Mouse (Mus musculus): Measurements from ENCODE around the gene Ppox. TPM values are rescaled to one million over a fixed set of nuclear protein-coding genes. Genes with fewer than 3 reads are reported as not detected.
A peak's percentile ranks its signal among the peaks of the same experiment; 100 is the strongest.
"Not testable (repeated sequence)": the region's sequence is repeated elsewhere in the genome, so short reads cannot be mapped to it uniquely, and the experiment has no call there.

The Ppox gene
- polyA plus RNA-seq (2017; shearing (Covaris generic)) = 10 to 100 TPM; 53.6 to 58.0 TPM

GRCm38 (mm10) chr1:171280916-171281527 lies at the start of gene Ppox:
Ppox (minus strand) TSS chr1:171281186.
- peak; percentile 98 for ATAC-seq

GRCm38 (mm10) chr1:171330216-171330560 lies 49.2 kb upstream of the Ppox start:
- no peak for ATAC-seq

GRCm38 (mm10) chr1:171329433-171330215 lies 48.6 kb upstream of the Ppox start:
- ATAC-seq = no peak

- ATAC-seq = peak; percentile 86
Measured at GRCm38 (mm10) chr1:171328839-171329432, 48.0 kb upstream of the Ppox start, which contains the start of gene Dedd. Dedd (plus strand) TSS chr1:171329145.

- ATAC-seq = no peak
Measured at GRCm38 (mm10) chr1:171328244-171328643, 47.3 kb upstream of the Ppox start.

GRCm38 (mm10) chr1:171326588-171326987 lies 45.6 kb upstream of the Ppox start:
- not testable (repeated sequence) for ATAC-seq

- ATAC-seq = no peak
Measured at GRCm38 (mm10) chr1:171325571-171325970, 44.6 kb upstream of the Ppox start.

GRCm38 (mm10) chr1:171322012-171322411 lies 41.0 kb upstream of the Ppox start:
- no peak for ATAC-seq

GRCm38 (mm10) chr1:171321415-171321814 lies 40.4 kb upstream of the Ppox start:
- peak; percentile 72 for ATAC-seq

- no peak for ATAC-seq
Measured at GRCm38 (mm10) chr1:171320151-171320550, 39.2 kb upstream of the Ppox start.

GRCm38 (mm10) chr1:171319748-171320147 lies 38.8 kb upstream of the Ppox start:
- no peak for ATAC-seq

- ATAC-seq = no peak
Measured at GRCm38 (mm10) chr1:171309321-171309720, 28.3 kb upstream of the Ppox start.

- ATAC-seq = not testable (repeated sequence)
Measured at GRCm38 (mm10) chr1:171306157-171306556, 25.2 kb upstream of the Ppox start.

- ATAC-seq = no peak
Measured at GRCm38 (mm10) chr1:171298226-171298625, 17.2 kb upstream of the Ppox start.

- no peak for ATAC-seq
Measured at GRCm38 (mm10) chr1:171295063-171295402, 14.0 kb upstream of the Ppox start.

- ATAC-seq = peak; percentile 87
Measured at GRCm38 (mm10) chr1:171294298-171295062, 13.5 kb upstream of the Ppox start, which contains the start of gene Ufc1. Ufc1 (minus strand) TSS chr1:171295024.

- no peak for ATAC-seq
Measured at GRCm38 (mm10) chr1:171293906-171294297, 12.9 kb upstream of the Ppox start.

- no peak for ATAC-seq
Measured at GRCm38 (mm10) chr1:171293351-171293750, 12.4 kb upstream of the Ppox start.

GRCm38 (mm10) chr1:171288328-171288727 lies 7.3 kb upstream of the Ppox start:
- ATAC-seq = no peak

GRCm38 (mm10) chr1:171287136-171288081 lies 6.4 kb upstream of the Ppox start, which contains the start of gene Usp21:
Usp21 (minus strand) TSS chr1:171287991.
- peak; percentile 96 for ATAC-seq

- ATAC-seq = no peak
Measured at GRCm38 (mm10) chr1:171286517-171286916, 5.5 kb upstream of the Ppox start.

Measured in activated CD4-positive, CD25-positive, alpha-beta regulatory T cell, adult 4 months (primary cell).